Mouse (Mus musculus) erythroblast, embryonic 14.5 days (primary cell): Measurements from ENCODE around the gene Src. TPM values are rescaled to one million over a fixed set of nuclear protein-coding genes. Genes with fewer than 3 reads are reported as not detected.

ENCODE experiments used
- H3K27me3 ChIP-seq: 2 replicates; pipeline ENCODE4 v1.6.1; 2012; ENCODE audit warnings: inconsistent platforms; ENCODE audit not compliant: control insufficient read depth
- H3K36me3 ChIP-seq: 2 replicates; pipeline ENCODE4 v1.6.1; 2012; ENCODE audit warnings: mild to moderate bottlenecking, inconsistent platforms; ENCODE audit not compliant: control insufficient read depth
- H3K4me1 ChIP-seq: 2 replicates; pipeline ENCODE4 v1.6.1; 2012; ENCODE audit warnings: inconsistent platforms; ENCODE audit not compliant: control insufficient read depth
- H3K4me3 ChIP-seq: replicated peaks from 2 replicates; pipeline ENCODE3; 2012; ENCODE audit warnings: moderate library complexity, mild to moderate bottlenecking, inconsistent platforms
- H3K9me3 ChIP-seq: 2 replicates; pipeline ENCODE4 v1.6.1; 2012; ENCODE audit warnings: low read length, inconsistent platforms, mixed read lengths; ENCODE audit not compliant: control insufficient read depth
- GATA1 ChIP-seq: IDR thresholded peaks from 2 replicates; pipeline ENCODE4 v1.6.1; 2012; ENCODE audit warnings: low read length, inconsistent platforms, mixed read lengths
- TAL1 ChIP-seq: IDR thresholded peaks from 3 replicates; pipeline ENCODE4 v1.6.1; 2012; ENCODE audit warnings: low read length, inconsistent platforms, mixed read lengths
- polyA plus RNA-seq: library from polyadenylated mRNA; stranded (reverse); fragments of >175 nt; gene quantifications from 2 replicates; pipeline ENCODE4 v1.2.3, GENCODE M21; 2012

The Src gene
- polyA plus RNA-seq, 1 experiment: 0.08 TPM

- H3K4me3 ChIP-seq: no peak overlapping the region
- no peaks in the 10 kb centered on the region for H3K27me3 ChIP-seq
- TF ChIP-seq TAL1: no peak
- no peak for TF ChIP-seq GATA1
- no peaks in the 10 kb centered on the region for H3K9me3 ChIP-seq
- no peaks in the 10 kb centered on the region for H3K4me1 ChIP-seq
- H3K36me3 ChIP-seq: no peaks in the 10 kb centered on the region
Observed at GRCm38 (mm10) chr2:157500364-157500763, 82.1 kb downstream of the Src start.

- Histone ChIP-seq H3K27me3 (peaks cover 2% of the 10 kb centered on the region; the same call in 1 of the 2 replicates), H3K36me3 (no peaks in the 10 kb centered on the region), H3K9me3 (no peaks in the 10 kb centered on the region), H3K4me3 (no peak overlapping the region), H3K4me1 (no peaks in the 10 kb centered on the region)
- TF ChIP-seq GATA1 (no peak), TAL1 (no peak)
Observed at GRCm38 (mm10) chr2:157501324-157501723, 83.1 kb downstream of the Src start.

GRCm38 (mm10) chr2:157506779-157507178 lies 88.5 kb downstream of the Src start:
- H3K9me3 ChIP-seq: no peaks in the 10 kb centered on the region

GRCm38 (mm10) chr2:157509182-157509581 lies 90.9 kb downstream of the Src start:
- TF ChIP-seq GATA1 (no peak), TAL1 (no peak)
- peaks cover 2% of the 10 kb centered on the region; the same call in 1 of the 2 replicates for H3K27me3 ChIP-seq
- no peaks in the 10 kb centered on the region for H3K4me1 ChIP-seq
- no peak overlapping the region for H3K4me3 ChIP-seq
- H3K36me3 ChIP-seq: no peaks in the 10 kb centered on the region
- no peaks in the 10 kb centered on the region for H3K9me3 ChIP-seq

More at GRCm38 (mm10) chr2:157506779-157507178, 88.5 kb downstream of the Src start:
- Histone ChIP-seq H3K4me1 (no peaks in the 10 kb centered on the region), H3K36me3 (no peaks in the 10 kb centered on the region), H3K27me3 (peaks cover 2% of the 10 kb centered on the region; the same call in 1 of the 2 replicates), H3K4me3 (no peak overlapping the region)
- TF ChIP-seq GATA1 (no peak), TAL1 (no peak)

- no peaks in the 10 kb centered on the region for H3K4me1 ChIP-seq
- no peaks in the 10 kb centered on the region for H3K9me3 ChIP-seq
- TF ChIP-seq TAL1: no peak
- no peak for TF ChIP-seq GATA1
- H3K27me3 ChIP-seq: peaks cover 2% of the 10 kb centered on the region; the same call in 1 of the 2 replicates
- H3K4me3 ChIP-seq: no peak overlapping the region
- H3K36me3 ChIP-seq: no peaks in the 10 kb centered on the region
Observed at GRCm38 (mm10) chr2:157510031-157510430, 91.8 kb downstream of the Src start.

- Histone ChIP-seq H3K9me3 (no peaks in the 10 kb centered on the region), H3K27me3 (no peaks in the 10 kb centered on the region; the same call in 1 of the 2 replicates), H3K4me1 (no peaks in the 10 kb centered on the region), H3K4me3 (no peak overlapping the region), H3K36me3 (no peaks in the 10 kb centered on the region)
- no peak for TF ChIP-seq GATA1
- TF ChIP-seq TAL1: no peak
Observed at GRCm38 (mm10) chr2:157512859-157513258, 94.6 kb downstream of the Src start.

- Histone ChIP-seq H3K4me1 (no peaks in the 10 kb centered on the region), H3K4me3 (no peak overlapping the region), H3K27me3 (no peaks in the 10 kb centered on the region; the same call in 1 of the 2 replicates), H3K36me3 (no peaks in the 10 kb centered on the region), H3K9me3 (no peaks in the 10 kb centered on the region)
- TF ChIP-seq GATA1: no peak
- no peak for TF ChIP-seq TAL1
Observed at GRCm38 (mm10) chr2:157513737-157514208, 95.5 kb downstream of the Src start.

GRCm38 (mm10) chr2:157514353-157514752 lies 96.1 kb downstream of the Src start:
- TF ChIP-seq TAL1: no peak
- TF ChIP-seq GATA1: no peak
- Histone ChIP-seq H3K4me3 (no peak overlapping the region), H3K36me3 (no peaks in the 10 kb centered on the region)

GRCm38 (mm10) chr2:157517526-157517925 lies 99.3 kb downstream of the Src start:
- Histone ChIP-seq H3K27me3 (no peaks in the 10 kb centered on the region), H3K9me3 (no peaks in the 10 kb centered on the region), H3K4me1 (no peaks in the 10 kb centered on the region), H3K4me3 (no peak overlapping the region), H3K36me3 (no peaks in the 10 kb centered on the region)
- TF ChIP-seq TAL1 (no peak), GATA1 (no peak)

More at GRCm38 (mm10) chr2:157514353-157514752, 96.1 kb downstream of the Src start:
- H3K9me3 ChIP-seq: no peaks in the 10 kb centered on the region
- no peaks in the 10 kb centered on the region; the same call in 1 of the 2 replicates for H3K27me3 ChIP-seq
- no peaks in the 10 kb centered on the region for H3K4me1 ChIP-seq

- Histone ChIP-seq H3K36me3 (no peaks in the 10 kb centered on the region), H3K27me3 (no peaks in the 10 kb centered on the region), H3K9me3 (no peaks in the 10 kb centered on the region), H3K4me1 (no peaks in the 10 kb centered on the region), H3K4me3 (no peak overlapping the region)
- TF ChIP-seq GATA1 (no peak), TAL1 (no peak)
Observed at GRCm38 (mm10) chr2:157518451-157518850, 100.2 kb downstream of the Src start.
